Mouse (Mus musculus) thymus, adult 2 months (tissue): ENCODE results near the gene Ryr2.

Experiments used
- CTCF ChIP-seq: fragments of 200-500 bp; IDR thresholded peaks from 2 replicates; pipeline ENCODE4 v1.5.1; 2012; ENCODE audit warnings: mild to moderate bottlenecking, control low read depth, low read length, moderate library complexity, borderline replicate concordance; ENCODE audit not compliant: control insufficient read depth, poor library complexity, insufficient read depth; ENCODE audit errors: extremely low read depth
- POLR2A ChIP-seq: fragments of 200-500 bp; IDR thresholded peaks from 2 replicates; pipeline ENCODE4 v1.6.1; 2012; ENCODE audit warnings: mild to moderate bottlenecking, low read length, control low read depth, moderate library complexity; ENCODE audit not compliant: control insufficient read depth, poor library complexity, insufficient read depth; ENCODE audit errors: extremely low read depth

DNA sequence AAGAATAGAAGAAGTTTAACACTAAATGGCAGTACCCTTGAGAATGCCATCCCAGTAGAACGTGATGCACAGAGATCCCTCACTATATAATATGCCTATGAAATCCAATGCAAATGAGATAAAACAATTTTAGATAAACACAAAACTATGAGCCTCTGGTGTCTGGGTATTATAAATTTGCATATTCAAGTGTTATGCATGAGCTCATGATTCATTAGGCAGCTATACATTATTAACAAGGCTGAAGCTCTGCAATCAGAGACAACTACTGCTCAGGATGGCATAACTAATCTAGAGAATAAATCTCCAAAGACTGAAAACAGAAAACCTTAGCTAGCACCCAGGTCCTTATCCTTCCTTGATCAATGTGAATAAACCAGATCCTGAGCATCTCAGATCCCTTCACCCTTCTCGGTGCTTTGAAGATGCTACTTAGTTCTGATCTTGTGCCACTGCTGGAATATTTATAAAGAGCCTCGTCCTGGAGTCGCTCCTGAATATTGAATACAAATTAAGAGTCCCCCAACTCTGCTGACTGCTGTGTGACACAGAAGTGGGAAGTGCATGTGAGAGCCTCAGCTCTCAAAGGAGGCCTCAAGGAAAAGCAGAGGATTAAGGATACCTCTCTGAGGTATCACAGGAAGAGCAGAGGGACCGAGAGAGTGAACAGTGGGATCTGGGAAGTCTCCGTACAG lies 97.6 kb downstream of the Ryr2 start:
- TF ChIP-seq CTCF (no peak), POLR2A (no peak)
